Mouse (Mus musculus) heart, embryonic 16.5 days (tissue): ENCODE results near the gene Gm6309. TPM values are rescaled to one million over a fixed set of nuclear protein-coding genes. Genes with fewer than 3 reads are reported as not detected.
"Not testable (repeated sequence)": the region's sequence is repeated elsewhere in the genome, so short reads cannot be mapped to it uniquely, and the experiment has no call there.

ENCODE experiments used
- ATAC-seq: fragments of 200-750 bp; cut with Nextera tagmentation; replicated peaks from 2 replicates; pipeline ENCODE4 v1.8.0; 2017; ENCODE audit warnings: moderate number of reproducible peaks; ENCODE audit not compliant: insufficient read depth, low FRiP score; ENCODE audit errors: extremely low read depth
- H3K27ac ChIP-seq: fragments of 300-500 bp; sonication (generic); 2 replicates; pipeline ENCODE4 v1.5.1; 2014; ENCODE audit warnings: mild to moderate bottlenecking, low read length, control low read depth, moderate library complexity
- H3K27me3 ChIP-seq: fragments of 300-500 bp; sonication (generic); 2 replicates; pipeline ENCODE4 v1.6.1; 2014; ENCODE audit warnings: low read length, mixed read lengths; ENCODE audit not compliant: control insufficient read depth, insufficient read depth
- H3K36me3 ChIP-seq: fragments of 300-500 bp; sonication (generic); 2 replicates; pipeline ENCODE4 v1.6.1; 2014; ENCODE audit not compliant: control insufficient read depth, insufficient read depth
- H3K4me1 ChIP-seq: fragments of 300-500 bp; sonication (generic); 2 replicates; pipeline ENCODE4 v1.6.1; 2014; ENCODE audit warnings: low read length, mixed read lengths; ENCODE audit not compliant: control insufficient read depth, insufficient read depth
- H3K4me2 ChIP-seq: fragments of 300-500 bp; sonication (generic); 2 replicates; pipeline ENCODE4 v1.6.1; 2014; ENCODE audit warnings: low read depth, mild to moderate bottlenecking, control low read depth, low read length
- H3K4me3 ChIP-seq: fragments of 300-500 bp; sonication (generic); 2 replicates; pipeline ENCODE4 v1.5.1; 2014; ENCODE audit warnings: mild to moderate bottlenecking, control low read depth, low read length
- H3K9ac ChIP-seq: fragments of 300-500 bp; sonication (generic); 2 replicates; pipeline ENCODE4 v1.6.1; 2014; ENCODE audit warnings: low read length, control low read depth
- H3K9me3 ChIP-seq: fragments of 300-500 bp; sonication (generic); replicated peaks from 2 replicates; pipeline ENCODE4 v1.6.1; 2016; ENCODE audit warnings: low read length; ENCODE audit not compliant: control insufficient read depth
- WGBS: fragments of 180-500 bp; shearing (Covaris S2); extraction: QIAGEN DNeasy Blood & Tissue Kit; methylation state at CpG from one replicate; pipeline ENCODE4 v1.1.7; 2014; 5-methylcytosine and 5-hydroxymethylcytosine counted together
- polyA plus RNA-seq: library from polyadenylated mRNA; unstranded; fragments of >200 nt; fragmentation: Nextera tagmentation; extraction: Ambion mirVana; gene quantifications from 2 replicates; pipeline ENCODE4 v1.2.1, GENCODE M21; 2015

Gm6309 gene
- polyA plus RNA-seq, 1 experiment from 2014 or later = not detected

DNA sequence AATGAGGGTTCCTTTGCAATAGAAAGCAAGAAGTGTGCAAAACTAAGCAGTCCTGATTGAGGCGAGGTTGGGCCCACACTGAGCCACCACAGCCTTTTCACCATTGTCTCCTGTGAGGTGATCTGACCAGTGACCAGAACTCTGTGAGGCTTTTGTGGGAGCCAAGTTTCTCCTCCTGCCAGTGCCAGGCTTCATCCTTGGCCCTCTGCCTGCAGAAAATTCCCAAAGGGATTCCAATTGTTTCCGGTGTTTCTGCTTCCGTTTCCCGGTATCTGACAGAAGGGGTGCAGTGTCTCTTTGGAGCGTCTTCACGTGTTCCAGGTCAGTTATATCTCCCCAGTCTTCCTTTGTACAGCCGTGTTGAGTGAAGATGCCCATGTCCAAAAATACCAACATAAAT is 18.2 kb upstream of the Gm6309 start:
- Histone ChIP-seq H3K27ac (no peak overlapping the region), H3K9ac (no peak overlapping the region), H3K9me3 (no peaks in the 10 kb centered on the region), H3K4me2 (no peak overlapping the region), H3K27me3 (no peaks in the 10 kb centered on the region), H3K4me1 (no peaks in the 10 kb centered on the region), H3K36me3 (no peaks in the 10 kb centered on the region), H3K4me3 (no peak overlapping the region)
- ATAC-seq = no peak
- 77% methylated on average over 7 of the region's 7 CpGs for WGBS

DNA sequence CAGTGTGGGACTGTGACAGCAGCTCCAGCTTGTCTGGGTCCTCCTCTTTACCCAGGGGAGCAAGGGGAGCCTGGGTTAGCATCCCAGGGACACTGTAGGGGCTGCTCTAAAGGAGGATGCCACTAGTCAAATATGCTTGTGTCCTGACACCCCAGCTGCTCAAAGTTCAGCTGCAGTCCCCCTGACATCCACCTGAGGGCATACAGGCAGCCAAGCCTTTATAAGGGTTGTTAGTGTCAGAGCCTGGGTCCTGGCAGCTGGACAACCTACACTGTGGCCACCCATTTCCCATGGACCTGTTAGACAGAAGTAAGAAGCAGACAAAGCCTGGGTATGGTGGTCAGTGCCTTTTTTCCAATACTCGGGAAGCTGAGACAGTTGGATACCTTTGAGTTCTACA is 17.6 kb upstream of the Gm6309 start:
- WGBS = 84% methylated on average over 1 of the region's 1 CpGs
- ATAC-seq = no peak

DNA sequence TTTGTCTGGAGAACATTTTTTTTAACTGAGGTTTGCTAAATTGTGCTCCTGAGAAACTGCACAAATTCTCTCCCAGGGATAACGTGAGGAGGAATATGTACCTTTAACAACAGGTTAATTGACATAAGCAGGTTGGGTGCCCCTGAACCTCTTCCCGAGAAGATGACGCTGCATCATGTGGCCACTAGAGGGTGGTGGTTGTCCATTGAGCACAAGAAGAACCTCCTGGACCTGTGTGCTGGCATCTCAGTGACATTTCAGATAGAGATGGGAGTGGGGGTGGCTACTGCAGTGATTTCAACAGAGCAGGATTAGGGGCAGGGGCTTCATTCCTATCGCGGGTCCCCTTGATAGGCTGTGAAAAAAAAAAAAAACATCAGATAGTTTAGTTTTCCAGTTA is 16.9 kb upstream of the Gm6309 start:
- H3K4me3 ChIP-seq, H3K27me3 ChIP-seq, H3K4me1 ChIP-seq, ATAC-seq, H3K4me2 ChIP-seq, H3K36me3 ChIP-seq, H3K27ac ChIP-seq, H3K9ac ChIP-seq, H3K9me3 ChIP-seq: not testable (repeated sequence)
- 22% methylated on average over 5 of the region's 5 CpGs for WGBS

More for the DNA sequence above, 17.6 kb upstream of the Gm6309 start:
- Histone ChIP-seq H3K27ac (no peak overlapping the region), H3K9me3 (no peaks in the 10 kb centered on the region), H3K4me2 (no peak overlapping the region), H3K4me1 (no peaks in the 10 kb centered on the region), H3K9ac (no peak overlapping the region), H3K36me3 (no peaks in the 10 kb centered on the region), H3K27me3 (no peaks in the 10 kb centered on the region), H3K4me3 (no peak overlapping the region)

DNA sequence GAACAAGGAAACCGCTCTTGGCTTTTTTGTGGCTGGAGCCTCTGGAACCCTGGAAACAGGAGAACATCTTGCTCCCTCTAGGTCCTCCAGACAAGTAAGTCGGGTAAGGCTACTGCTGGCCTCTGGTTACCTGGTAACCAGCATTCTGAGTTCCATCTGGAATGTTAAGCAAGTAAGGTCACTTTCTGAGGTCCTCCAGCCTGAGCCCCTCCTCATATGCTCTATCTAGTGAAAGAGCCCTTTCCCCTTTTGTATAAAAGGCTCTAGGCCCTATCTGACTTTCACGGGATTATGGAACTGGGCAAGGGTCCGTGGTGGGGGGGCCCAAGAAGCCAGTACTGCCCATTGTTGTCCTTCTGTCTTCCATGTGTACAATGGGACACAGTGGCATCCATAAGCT is 14.7 kb upstream of the Gm6309 start, which contains the start of gene 1700001J03Rik:
Gene 1700001J03Rik (minus strand): TSS at position 101 of the 400 bp plus-strand sequence.
- H3K9me3 ChIP-seq, H3K27me3 ChIP-seq, H3K4me1 ChIP-seq, H3K27ac ChIP-seq, ATAC-seq, H3K4me3 ChIP-seq, H3K4me2 ChIP-seq, H3K9ac ChIP-seq, H3K36me3 ChIP-seq: not testable (repeated sequence)
- 73% methylated on average over 4 of the region's 4 CpGs for WGBS

DNA sequence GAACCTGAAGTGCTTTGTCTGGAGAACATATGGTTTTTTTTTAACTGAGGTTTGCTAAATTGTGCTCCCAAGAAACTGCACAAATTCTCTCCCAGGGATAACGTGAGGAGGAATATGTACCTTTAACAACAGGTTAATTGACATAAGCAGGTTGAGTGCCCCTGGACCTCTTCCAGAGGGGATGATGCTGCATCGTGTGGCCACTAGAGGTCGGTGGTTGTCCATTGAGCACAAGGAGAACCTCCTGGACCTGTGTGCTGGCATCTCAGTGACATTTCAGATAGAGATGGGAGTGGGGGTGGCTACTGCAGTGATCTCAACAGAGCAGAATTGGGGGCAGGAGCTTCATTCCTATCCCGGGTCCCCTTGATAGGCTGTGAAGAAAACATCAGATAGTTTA is 2.2 kb upstream of the Gm6309 start:
- ATAC-seq = not testable (repeated sequence)

DNA sequence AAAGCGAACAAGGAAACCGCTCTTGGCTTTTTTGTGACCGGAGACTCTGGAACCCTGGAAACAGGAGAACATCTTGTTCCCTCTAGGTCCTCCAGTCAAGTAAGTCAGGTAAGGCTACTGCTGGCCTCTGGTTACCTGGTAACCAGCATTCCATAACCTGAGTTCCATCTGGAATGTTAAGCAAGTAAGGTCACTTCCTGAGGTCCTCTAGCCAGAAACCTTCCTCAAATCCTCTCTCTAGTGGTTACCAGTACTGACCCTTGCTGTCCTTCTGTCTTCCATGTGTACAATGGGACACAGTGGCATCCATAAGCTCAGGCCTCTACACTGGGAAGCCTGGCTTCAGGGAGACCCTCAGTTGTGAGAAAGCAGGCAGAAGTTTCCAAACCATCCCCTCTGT is 10.1 kb downstream of the Gm6309 start, which contains the start of gene Gm5565:
Gene Gm5565 (minus strand): TSS at position 101 of the 400 bp plus-strand sequence.
- not testable (repeated sequence) for H3K9ac ChIP-seq, ATAC-seq, H3K27me3 ChIP-seq, H3K27ac ChIP-seq, H3K4me3 ChIP-seq, H3K4me2 ChIP-seq, H3K4me1 ChIP-seq, H3K9me3 ChIP-seq, H3K36me3 ChIP-seq
- 89% methylated on average over 3 of the region's 3 CpGs for WGBS

More for the DNA sequence above, 2.2 kb upstream of the Gm6309 start:
- not testable (repeated sequence) for H3K9me3 ChIP-seq, H3K4me3 ChIP-seq, H3K4me1 ChIP-seq, H3K27me3 ChIP-seq, H3K4me2 ChIP-seq, H3K27ac ChIP-seq, H3K36me3 ChIP-seq, H3K9ac ChIP-seq
- 44% methylated on average over 4 of the region's 4 CpGs for WGBS

GRCm38 (mm10) chr5:146158326-146158725 is 12.2 kb downstream of the Gm6309 start:
- H3K9ac ChIP-seq, H3K4me1 ChIP-seq, ATAC-seq, H3K4me2 ChIP-seq, H3K9me3 ChIP-seq, H3K27me3 ChIP-seq, H3K4me3 ChIP-seq, H3K36me3 ChIP-seq, H3K27ac ChIP-seq: not testable (repeated sequence)
- WGBS = 80% methylated on average over 4 of the region's 4 CpGs

DNA sequence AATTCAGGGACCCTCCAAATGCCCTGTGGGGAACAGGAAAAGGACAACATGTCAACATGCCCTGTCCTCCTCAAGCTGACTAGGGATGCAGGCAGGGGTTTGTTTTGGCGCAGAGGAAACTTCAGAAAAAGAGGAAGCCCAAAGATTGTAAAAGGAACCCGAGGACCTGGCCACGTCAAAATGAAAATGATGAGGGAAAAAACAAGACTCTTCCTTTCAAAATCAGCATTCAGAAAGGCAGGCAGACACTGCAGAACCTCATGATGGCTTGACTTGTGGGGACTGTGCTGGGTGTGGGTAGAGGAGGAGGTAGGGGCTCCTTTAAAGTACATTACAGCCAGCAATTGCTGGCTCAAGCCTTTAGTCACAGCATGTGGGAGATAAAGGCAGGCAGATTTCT is 20.1 kb downstream of the Gm6309 start:
- no peak for ATAC-seq
- Histone ChIP-seq H3K27me3 (no peaks in the 10 kb centered on the region), H3K4me3 (no peak overlapping the region), H3K9ac (no peak overlapping the region), H3K4me2 (no peak overlapping the region), H3K27ac (no peak overlapping the region), H3K36me3 (no peaks in the 10 kb centered on the region), H3K4me1 (no peaks in the 10 kb centered on the region), H3K9me3 (peaks cover 5% of the 10 kb centered on the region)
- 59% methylated on average over 3 of the region's 3 CpGs for WGBS

DNA sequence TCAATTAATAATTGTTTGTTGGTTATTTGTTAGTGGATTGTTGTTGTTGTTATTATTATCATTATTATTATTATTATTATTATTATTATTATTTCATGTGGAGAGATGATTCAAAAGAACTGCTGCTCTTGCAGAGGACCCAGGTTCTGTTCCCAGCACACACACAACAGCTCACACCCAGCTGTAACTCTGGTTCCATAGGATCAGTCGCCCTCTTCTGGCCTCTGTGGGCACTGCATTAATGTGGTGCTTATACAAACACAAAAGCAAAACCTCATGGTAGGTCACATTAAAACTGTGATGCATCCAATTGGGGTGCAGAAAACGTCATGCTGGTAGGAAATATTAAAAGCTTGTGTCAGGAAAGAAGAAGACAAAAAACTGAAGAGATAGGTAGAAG is 22.6 kb downstream of the Gm6309 start:
- Histone ChIP-seq H3K9ac (no peak overlapping the region), H3K9me3 (peaks cover 3% of the 10 kb centered on the region), H3K4me3 (no peak overlapping the region), H3K4me2 (no peak overlapping the region), H3K4me1 (no peaks in the 10 kb centered on the region), H3K27me3 (no peaks in the 10 kb centered on the region), H3K36me3 (no peaks in the 10 kb centered on the region), H3K27ac (no peak overlapping the region)
- 43% methylated on average over 2 of the region's 2 CpGs for WGBS
- no peak for ATAC-seq
